Mouse (Mus musculus): ENCODE measurements around the gene Bivm. TPM values are rescaled to one million over a fixed set of nuclear protein-coding genes. Genes with fewer than 3 reads are reported as not detected.

Gene Bivm
- polyA plus RNA-seq, 1 experiment from 2014 or later = 22.5 TPM

DNA sequence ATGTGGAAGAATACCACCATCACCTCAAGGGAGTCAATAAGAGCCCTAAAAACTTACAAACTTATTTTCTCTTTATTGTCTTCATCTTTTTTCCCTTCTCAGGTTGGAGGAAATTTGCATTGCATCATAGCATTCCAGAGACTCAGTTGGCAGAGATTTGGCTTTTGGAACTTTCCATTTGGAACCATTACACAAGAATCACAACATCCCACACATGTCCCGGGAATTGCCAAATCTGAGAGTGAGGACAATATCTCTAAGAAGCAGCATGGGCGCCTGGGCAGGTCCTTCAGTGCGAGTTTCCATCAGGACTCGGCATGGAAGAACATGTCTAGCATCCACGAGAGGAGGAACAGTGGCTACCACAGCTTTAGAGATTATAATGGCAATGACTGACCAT lies 24.0 kb downstream of the Bivm start:
- H3K27me3 ChIP-seq (ENCODE audit: low read depth, poor library complexity, severe bottlenecking) = no peaks in the 10 kb centered on the region
- peaks cover 55% of the 10 kb centered on the region for H3K36me3 ChIP-seq
- H3K27ac ChIP-seq (replicated peaks) = no peak overlapping the region
- H3K4me1 ChIP-seq = peaks cover 7% of the 10 kb centered on the region
- no peak for DNase-seq (ENCODE audit: low spot score)
- H3K4me3 ChIP-seq = no peak overlapping the region
- 91% methylated on average over 5 of the region's 5 CpGs for WGBS
- H3K9me3 ChIP-seq (replicated peaks) = no peaks in the 10 kb centered on the region

DNA sequence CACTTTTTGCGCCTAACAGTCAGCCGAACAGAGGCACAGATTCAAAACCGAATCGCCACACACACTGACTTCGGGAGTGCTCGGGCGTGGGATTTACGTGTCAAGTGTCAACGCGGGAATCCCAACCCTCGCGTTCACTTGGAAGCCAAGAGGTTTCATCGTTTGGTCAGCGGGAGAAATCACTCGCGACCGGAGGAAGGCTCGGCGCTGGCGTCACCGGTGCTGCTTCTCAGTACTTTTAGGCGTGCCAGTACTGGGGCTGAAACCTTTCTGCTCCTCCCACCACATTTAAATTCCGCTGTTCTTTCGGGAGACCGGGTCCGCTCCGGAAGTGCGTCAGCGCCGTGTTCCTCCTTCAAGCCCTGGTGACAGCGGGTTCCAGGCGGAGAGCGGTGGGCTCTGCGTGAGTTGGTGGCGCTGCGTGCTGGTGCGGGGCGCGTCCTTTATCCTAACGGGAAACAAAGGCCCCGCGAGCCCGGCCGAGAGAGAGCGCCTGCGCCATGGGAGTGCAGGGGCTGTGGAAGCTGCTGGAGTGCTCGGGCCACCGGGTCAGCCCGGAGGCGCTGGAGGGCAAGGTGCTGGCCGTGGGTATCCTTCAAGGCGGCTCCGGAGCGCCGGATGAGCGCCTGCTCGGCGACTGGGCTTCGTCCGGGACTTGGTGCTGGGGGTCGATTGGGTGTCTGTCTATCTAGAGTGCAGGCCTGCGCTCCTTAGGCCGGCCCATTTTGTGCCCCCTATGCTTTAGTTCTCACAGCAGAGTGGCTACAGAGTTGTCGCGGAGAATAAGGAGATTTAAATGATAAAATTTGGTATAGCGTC lies 29.0 kb downstream of the Bivm start, which contains the start of gene Ercc5:
Gene Ercc5 (plus strand): TSS at position 182 of the 819 bp plus-strand sequence.
- H3K27ac ChIP-seq (replicated peaks) = peak within 1 kb of the TSS; percentile 96
- peaks cover 27% of the 10 kb centered on the region for H3K36me3 ChIP-seq
- no peaks in the 10 kb centered on the region for H3K27me3 ChIP-seq (ENCODE audit: low read depth, poor library complexity, severe bottlenecking)
- WGBS = under 1% methylated on average over 66 of the region's 66 CpGs
- DNase-seq (ENCODE audit: low spot score) = peak; percentile 95
- H3K4me1 ChIP-seq = peaks cover 15% of the 10 kb centered on the region
- peak within 1 kb of the TSS; percentile 79 for H3K4me3 ChIP-seq
- peaks cover 8% of the 10 kb centered on the region; the same call in 1 of the 2 replicates for H3K9me3 ChIP-seq (replicated peaks)

DNA sequence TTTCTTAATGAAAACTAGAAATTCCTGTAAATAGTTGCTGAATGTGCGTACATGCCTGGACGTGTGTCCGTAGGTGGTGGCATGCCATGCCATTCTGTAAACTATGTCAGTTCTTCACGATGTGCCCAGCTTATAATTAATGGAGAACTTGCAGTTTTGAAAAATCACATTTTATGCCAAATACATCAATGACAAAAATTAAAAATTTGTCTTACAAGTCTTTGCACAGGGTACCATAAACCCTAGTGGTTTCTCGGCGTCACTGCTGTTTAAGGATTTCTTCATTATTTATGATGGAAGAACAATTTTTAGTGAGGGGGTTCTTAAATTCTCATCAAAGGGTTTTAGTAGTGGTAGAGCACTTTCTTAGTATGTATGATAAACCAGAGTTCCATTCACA lies 29.9 kb downstream of the Bivm start:
- Histone ChIP-seq H3K4me1 (peaks cover 15% of the 10 kb centered on the region), H3K36me3 (peaks cover 19% of the 10 kb centered on the region), H3K4me3 (peak overlapping the region; percentile 79), H3K27me3 (ENCODE audit: low read depth, poor library complexity, severe bottlenecking) (no peaks in the 10 kb centered on the region), H3K27ac (replicated peaks) (peak overlapping the region; percentile 96), H3K9me3 (replicated peaks) (peaks cover 10% of the 10 kb centered on the region; the same call in 1 of the 2 replicates)
- DNase-seq (ENCODE audit: low spot score) = no peak
- 51% methylated on average over 6 of the region's 6 CpGs for WGBS

DNA sequence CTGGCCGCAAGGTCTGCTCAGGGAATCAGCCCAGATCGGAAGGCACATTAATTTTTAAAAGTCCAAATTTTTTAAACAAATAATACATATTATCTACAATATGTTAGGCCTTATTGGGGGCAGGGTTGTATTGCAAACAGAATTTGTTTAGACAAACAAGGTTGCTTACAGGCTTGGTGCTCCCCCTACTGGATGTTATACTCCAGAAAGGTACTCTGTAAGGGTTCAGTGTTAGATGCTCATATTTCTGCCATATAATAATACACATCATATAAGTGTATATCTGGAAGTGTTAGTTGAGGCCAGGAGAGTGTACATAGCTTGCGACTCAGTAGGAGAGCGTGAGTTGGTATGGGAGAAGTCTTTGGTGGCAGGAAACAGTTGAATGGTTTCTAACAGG lies 36.5 kb downstream of the Bivm start:
- Histone ChIP-seq H3K4me1 (no peaks in the 10 kb centered on the region), H3K4me3 (no peak overlapping the region), H3K36me3 (peaks cover 56% of the 10 kb centered on the region), H3K27ac (replicated peaks) (no peak overlapping the region), H3K27me3 (ENCODE audit: low read depth, poor library complexity, severe bottlenecking) (no peaks in the 10 kb centered on the region), H3K9me3 (replicated peaks) (peaks cover 10% of the 10 kb centered on the region; the same call in 1 of the 2 replicates)
- no peak for DNase-seq (ENCODE audit: low spot score)
- WGBS = 97% methylated on average over 4 of the region's 4 CpGs

DNA sequence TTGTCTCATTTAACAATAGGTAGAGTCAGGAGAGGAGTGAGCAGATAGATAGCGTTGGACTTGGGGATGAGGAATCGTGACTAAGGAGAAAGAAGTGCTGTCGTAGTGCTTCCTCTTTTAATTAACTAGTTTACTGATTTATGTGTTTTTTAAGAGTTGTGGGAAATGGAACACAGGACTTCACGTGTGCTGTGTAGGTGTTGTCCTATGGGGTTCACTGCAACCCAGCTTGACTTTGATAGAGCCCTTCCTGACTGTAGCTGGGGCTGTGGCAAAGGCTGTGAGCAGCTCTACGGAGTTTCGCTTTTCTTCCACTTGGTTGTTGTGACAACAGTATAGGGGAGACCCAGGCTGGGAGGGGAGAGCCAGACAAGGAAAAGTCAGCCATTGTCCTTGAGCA lies 39.6 kb downstream of the Bivm start:
- WGBS = 92% methylated on average over 6 of the region's 6 CpGs
- no peak overlapping the region for H3K4me3 ChIP-seq
- no peak for DNase-seq (ENCODE audit: low spot score)
- H3K4me1 ChIP-seq = no peaks in the 10 kb centered on the region
- no peak overlapping the region for H3K27ac ChIP-seq (replicated peaks)
- H3K9me3 ChIP-seq (replicated peaks) = no peaks in the 10 kb centered on the region
- peaks cover 71% of the 10 kb centered on the region for H3K36me3 ChIP-seq
- H3K27me3 ChIP-seq (ENCODE audit: low read depth, poor library complexity, severe bottlenecking) = no peaks in the 10 kb centered on the region

DNA sequence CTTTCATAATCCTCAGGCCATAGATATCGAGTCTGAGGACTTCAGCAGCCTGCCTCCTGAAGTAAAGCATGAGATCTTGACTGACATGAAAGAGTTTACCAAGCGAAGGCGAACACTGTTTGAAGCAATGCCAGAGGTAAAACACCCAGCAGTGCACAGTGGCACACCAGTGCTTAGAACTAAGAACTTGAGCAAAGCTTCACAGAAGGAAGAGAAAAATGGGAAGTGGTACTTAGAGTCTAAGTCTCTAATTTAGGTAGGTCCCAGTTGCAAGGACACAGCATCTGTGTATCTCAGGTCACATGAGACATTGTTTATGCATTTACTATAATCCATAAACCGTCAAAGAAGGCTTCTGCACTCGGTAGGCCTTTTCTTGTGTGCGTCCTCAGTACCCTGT lies 43.1 kb downstream of the Bivm start:
- 94% methylated on average over 6 of the region's 6 CpGs for WGBS
- no peak for DNase-seq (ENCODE audit: low spot score)
- H3K4me1 ChIP-seq = no peaks in the 10 kb centered on the region
- H3K4me3 ChIP-seq = no peak overlapping the region
- no peaks in the 10 kb centered on the region for H3K9me3 ChIP-seq (replicated peaks)
- no peak overlapping the region for H3K27ac ChIP-seq (replicated peaks)
- peaks cover 100% of the 10 kb centered on the region for H3K36me3 ChIP-seq
- no peaks in the 10 kb centered on the region for H3K27me3 ChIP-seq (ENCODE audit: low read depth, poor library complexity, severe bottlenecking)

DNA sequence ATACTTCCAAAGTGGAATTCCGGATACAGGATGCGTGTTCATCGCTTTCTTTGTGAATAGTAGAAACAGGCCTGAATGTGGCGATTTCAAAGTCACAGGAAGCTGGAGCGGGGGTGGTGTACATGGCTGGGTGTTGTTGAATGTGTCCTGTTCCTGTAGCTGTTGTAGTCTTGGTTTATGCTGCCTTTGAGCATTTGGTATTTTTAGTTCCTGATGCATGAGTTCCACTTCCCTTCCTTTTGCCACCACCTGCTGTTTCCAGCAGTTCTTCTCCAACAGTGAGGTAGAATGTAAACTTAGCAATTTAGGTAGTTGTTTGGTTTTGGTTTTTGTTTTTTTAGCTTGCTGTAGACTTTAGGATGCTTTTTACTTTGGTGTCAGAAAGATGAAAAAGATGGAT lies 43.6 kb downstream of the Bivm start:
- no peak for DNase-seq (ENCODE audit: low spot score)
- H3K27me3 ChIP-seq (ENCODE audit: low read depth, poor library complexity, severe bottlenecking) = no peaks in the 10 kb centered on the region
- no peaks in the 10 kb centered on the region for H3K4me1 ChIP-seq
- no peaks in the 10 kb centered on the region for H3K9me3 ChIP-seq (replicated peaks)
- 96% methylated on average over 5 of the region's 5 CpGs for WGBS
- peaks cover 100% of the 10 kb centered on the region for H3K36me3 ChIP-seq
- no peak overlapping the region for H3K4me3 ChIP-seq
- H3K27ac ChIP-seq (replicated peaks) = no peak overlapping the region

DNA sequence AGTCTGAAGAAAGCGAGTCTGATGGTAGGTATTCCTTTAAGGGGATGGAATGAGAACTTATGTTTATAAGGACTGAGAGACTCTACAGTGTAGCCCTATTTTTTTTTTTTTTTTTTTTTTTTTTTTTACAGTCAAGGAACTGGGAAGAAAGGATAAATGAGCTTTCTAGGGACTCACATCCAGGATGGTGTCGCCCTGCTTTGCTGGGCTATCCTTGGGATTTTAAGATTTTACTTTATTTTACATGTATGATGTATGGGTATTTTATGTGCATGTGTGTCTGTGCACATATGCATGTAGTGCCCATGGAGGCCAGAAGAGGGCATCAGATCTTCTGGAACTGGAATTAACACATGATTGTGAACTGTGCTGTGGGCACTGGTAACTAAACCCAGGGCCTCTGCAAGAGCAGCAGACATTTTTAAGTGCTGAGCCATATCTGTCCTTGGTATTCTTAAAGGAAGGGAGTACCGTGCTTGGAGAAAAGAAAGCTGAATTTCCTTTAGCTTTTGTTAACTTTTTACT lies 49.2 kb downstream of the Bivm start:
- 94% methylated on average over 3 of the region's 3 CpGs for WGBS
- no peak overlapping the region for H3K27ac ChIP-seq (replicated peaks)
- peaks cover 99% of the 10 kb centered on the region for H3K36me3 ChIP-seq
- H3K4me1 ChIP-seq = no peaks in the 10 kb centered on the region
- H3K9me3 ChIP-seq (replicated peaks) = peaks cover 18% of the 10 kb centered on the region
- H3K27me3 ChIP-seq (ENCODE audit: low read depth, poor library complexity, severe bottlenecking) = no peaks in the 10 kb centered on the region
- no peak for DNase-seq (ENCODE audit: low spot score)
- H3K4me3 ChIP-seq = no peak overlapping the region

DNA sequence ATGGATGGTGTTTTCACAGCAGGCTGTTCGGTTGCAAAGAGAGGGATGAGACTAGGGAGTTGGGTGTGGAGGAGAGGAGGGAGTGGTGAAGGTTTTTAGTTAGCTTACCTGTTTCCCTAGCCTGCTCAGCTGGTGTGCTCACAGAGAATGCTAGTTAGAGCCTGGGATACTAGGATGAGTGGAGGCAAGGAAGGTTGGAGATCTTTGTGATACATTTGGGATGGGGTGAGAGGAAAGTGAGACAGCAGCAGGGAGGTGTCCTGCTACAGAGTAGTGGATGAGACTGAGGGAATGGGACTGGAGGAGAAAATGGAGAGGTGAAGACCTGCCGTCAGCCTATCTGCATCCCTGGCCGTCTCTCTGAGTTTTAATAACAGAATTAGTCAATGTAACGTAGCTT lies 53.9 kb downstream of the Bivm start:
- Histone ChIP-seq H3K36me3 (peaks cover 96% of the 10 kb centered on the region), H3K4me1 (no peaks in the 10 kb centered on the region), H3K27me3 (ENCODE audit: low read depth, poor library complexity, severe bottlenecking) (no peaks in the 10 kb centered on the region), H3K9me3 (replicated peaks) (peaks cover 18% of the 10 kb centered on the region), H3K27ac (replicated peaks) (no peak overlapping the region), H3K4me3 (no peak overlapping the region)
- 95% methylated on average over 4 of the region's 4 CpGs for WGBS
- DNase-seq (ENCODE audit: low spot score) = no peak

DNA sequence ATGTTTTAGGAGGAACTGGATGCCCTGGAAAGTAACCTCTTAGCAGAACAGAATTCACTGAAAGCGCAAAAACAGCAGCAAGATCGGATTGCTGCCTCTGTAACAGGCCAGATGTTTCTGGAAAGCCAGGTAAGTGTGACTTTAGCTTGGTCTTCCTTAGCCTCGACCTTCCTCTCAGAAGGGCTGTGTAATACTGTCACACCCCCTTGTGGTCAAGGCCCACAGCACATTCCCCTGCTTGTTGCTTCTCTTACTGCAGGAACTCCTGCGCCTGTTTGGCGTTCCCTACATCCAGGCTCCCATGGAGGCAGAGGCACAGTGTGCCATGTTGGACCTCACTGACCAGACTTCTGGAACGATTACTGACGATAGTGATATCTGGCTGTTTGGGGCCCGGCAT lies 55.1 kb downstream of the Bivm start:
- no peaks in the 10 kb centered on the region for H3K4me1 ChIP-seq
- WGBS = 88% methylated on average over 8 of the region's 8 CpGs
- H3K27ac ChIP-seq (replicated peaks) = no peak overlapping the region
- H3K9me3 ChIP-seq (replicated peaks) = peaks cover 18% of the 10 kb centered on the region
- no peaks in the 10 kb centered on the region for H3K27me3 ChIP-seq (ENCODE audit: low read depth, poor library complexity, severe bottlenecking)
- peaks cover 96% of the 10 kb centered on the region for H3K36me3 ChIP-seq
- no peak for DNase-seq (ENCODE audit: low spot score)
- no peak overlapping the region for H3K4me3 ChIP-seq

DNA sequence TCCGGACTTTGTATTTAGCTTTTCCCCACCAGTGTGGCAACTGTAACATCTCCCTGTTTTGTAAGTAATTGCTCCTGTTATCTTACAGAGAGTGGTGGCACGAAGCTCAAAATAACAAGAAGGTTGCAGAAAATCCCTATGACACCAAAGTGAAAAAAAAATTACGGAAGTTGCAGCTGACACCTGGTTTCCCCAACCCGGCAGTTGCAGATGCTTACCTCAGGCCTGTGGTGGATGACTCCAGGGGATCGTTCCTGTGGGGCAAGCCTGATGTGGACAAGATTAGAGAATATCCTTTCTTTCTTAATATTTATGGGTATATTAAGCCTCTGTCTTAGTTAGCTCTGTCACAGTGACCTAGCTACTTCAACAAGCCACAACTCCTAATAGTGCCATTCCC lies 59.3 kb downstream of the Bivm start:
- no peaks in the 10 kb centered on the region for H3K27me3 ChIP-seq (ENCODE audit: low read depth, poor library complexity, severe bottlenecking)
- no peaks in the 10 kb centered on the region for H3K4me1 ChIP-seq
- H3K36me3 ChIP-seq = peaks cover 91% of the 10 kb centered on the region
- WGBS = 94% methylated on average over 5 of the region's 5 CpGs
- H3K9me3 ChIP-seq (replicated peaks) = no peaks in the 10 kb centered on the region
- DNase-seq (ENCODE audit: low spot score) = no peak
- H3K4me3 ChIP-seq = no peak overlapping the region
- H3K27ac ChIP-seq (replicated peaks) = no peak overlapping the region

DNA sequence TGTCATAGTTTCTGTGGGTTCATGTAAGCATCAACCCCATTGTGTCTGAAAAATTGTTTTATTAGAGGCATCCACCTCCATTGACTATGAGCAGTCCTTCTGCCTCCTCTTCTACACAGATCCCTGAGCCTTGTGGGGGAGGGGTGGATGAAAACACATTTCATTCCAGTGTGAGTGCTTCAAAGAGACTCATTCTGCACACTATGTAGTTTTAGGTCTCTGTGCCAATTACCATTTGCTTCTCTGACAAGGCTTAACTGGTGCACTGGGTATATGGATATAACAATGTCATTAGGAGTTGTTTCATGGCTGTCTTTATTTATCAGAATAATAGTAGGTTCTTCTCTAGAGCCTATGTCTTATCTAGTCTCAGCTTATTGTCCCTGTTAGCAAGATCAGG lies 67.6 kb downstream of the Bivm start:
- DNase-seq (ENCODE audit: low spot score) = no peak
- no peaks in the 10 kb centered on the region for H3K4me1 ChIP-seq
- no peak overlapping the region for H3K4me3 ChIP-seq
- H3K27ac ChIP-seq (replicated peaks) = no peak overlapping the region
- no peaks in the 10 kb centered on the region for H3K9me3 ChIP-seq (replicated peaks)
- H3K27me3 ChIP-seq (ENCODE audit: low read depth, poor library complexity, severe bottlenecking) = no peaks in the 10 kb centered on the region
- peaks cover 15% of the 10 kb centered on the region for H3K36me3 ChIP-seq
